Mouse (Mus musculus): Measurements from ENCODE around the gene Olfr441.
"Not testable (repeated sequence)": the region's sequence is repeated elsewhere in the genome, so short reads cannot be mapped to it uniquely, and the experiment has no call there.

Gene Olfr441

GRCm38 (mm10) chr6:43106069-43106468, at the start of gene Olfr441:
TSS of gene Olfr441 (plus strand) at chr6:43106369.
- DNase-seq, result not testable (repeated sequence)

DNA sequence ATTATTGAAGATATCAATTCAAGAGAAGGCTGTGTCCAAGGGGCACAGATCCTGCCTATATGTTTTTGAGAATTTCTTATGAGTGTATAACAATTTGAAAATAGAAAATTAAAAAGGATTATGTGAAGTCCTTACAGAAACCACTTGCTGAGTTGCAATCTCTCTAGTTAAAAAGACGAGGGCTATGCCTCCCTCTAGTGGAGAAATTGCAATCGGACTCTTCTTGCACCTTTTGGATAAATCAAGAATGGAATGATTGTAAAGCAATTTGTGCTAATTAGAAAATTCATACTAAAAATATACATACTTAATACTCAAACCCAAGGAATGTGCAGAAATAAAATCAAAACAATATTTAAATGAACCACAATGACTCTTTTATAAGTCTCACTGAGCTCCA, 27.4 kb upstream of the Olfr441 start:
- no peak for DNase-seq

GRCm38 (mm10) chr6:43081405-43081804, 24.8 kb upstream of the Olfr441 start:
- not testable (repeated sequence) for DNase-seq

- not testable (repeated sequence) for DNase-seq
These were observed 40.1 kb downstream of the Olfr441 start, which contains the start of gene Olfr237-ps1 for GRCm38 (mm10) chr6:43146267-43146666. TSS of gene Olfr237-ps1 (plus strand) at chr6:43146567.

DNA sequence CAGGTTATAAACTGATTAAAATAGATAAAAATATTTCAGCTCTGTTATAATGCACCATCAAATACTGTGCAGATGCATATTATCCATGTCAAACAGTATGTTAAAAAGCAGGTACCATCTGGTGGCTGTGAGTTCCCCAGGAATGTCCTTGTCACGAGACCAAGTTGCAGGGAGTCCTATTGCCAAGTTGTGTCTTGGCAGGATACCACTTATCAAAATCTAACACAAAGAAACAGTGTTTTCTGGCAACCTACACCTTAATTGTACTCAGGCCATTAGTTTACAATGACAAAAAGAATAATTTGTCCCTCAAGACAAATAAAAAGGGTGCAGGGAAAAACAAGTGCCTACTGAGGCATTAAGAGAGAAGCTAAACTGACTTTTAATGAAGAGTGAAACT, 53.3 kb downstream of the Olfr441 start:
- DNase-seq, result no peak

DNA sequence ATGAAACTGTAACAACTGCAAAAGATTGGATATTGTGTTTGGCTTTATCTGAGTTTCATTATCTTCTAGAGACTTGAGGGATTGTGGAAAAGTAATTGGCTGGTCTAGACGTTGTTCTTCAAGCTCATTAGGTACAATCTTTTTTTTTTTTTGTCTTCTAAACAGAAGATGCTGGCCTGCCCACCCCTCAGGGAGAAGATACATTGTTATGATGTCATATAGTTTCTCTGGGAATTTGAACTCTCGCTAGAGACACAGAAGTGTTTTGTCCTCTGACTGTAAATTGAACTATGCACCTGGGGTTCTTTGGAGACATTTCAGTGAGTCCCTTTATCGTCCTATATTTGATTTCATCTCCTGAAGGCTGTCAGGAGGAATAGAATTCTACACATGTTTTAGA, 56.8 kb downstream of the Olfr441 start, which contains the start of gene Olfr437:
TSS of gene Olfr437 (plus strand) at position 301 of the 400 bp plus-strand sequence.
- DNase-seq, result no peak

DNA sequence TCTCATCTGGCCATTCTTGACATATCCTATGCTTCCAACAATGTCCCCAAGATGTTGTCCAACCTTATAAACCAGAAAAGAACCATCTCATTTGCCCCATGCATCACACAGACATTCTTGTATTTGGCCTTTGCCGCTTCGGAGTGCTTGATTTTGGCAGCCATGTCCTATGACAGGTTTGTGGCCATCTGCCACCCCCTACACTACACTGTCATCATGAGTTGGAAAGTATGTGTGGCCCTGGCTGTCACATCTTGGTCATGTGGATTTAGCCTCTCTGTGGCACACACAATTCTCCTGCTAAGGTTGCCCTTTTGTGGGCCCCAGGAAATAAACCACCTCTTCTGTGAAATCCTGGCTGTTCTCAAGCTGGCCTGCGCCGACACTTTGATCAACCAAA, 61.1 kb downstream of the Olfr441 start:
- DNase-seq, result no peak

Data from thymus, postnatal 14 days (tissue).